Mouse (Mus musculus): ENCODE measurements around the gene Cops4. TPM values are rescaled to one million over a fixed set of nuclear protein-coding genes. Genes with fewer than 3 reads are reported as not detected.

Gene Cops4
- polyA plus RNA-seq, 1 experiment from 2014 or later: 196 TPM

DNA sequence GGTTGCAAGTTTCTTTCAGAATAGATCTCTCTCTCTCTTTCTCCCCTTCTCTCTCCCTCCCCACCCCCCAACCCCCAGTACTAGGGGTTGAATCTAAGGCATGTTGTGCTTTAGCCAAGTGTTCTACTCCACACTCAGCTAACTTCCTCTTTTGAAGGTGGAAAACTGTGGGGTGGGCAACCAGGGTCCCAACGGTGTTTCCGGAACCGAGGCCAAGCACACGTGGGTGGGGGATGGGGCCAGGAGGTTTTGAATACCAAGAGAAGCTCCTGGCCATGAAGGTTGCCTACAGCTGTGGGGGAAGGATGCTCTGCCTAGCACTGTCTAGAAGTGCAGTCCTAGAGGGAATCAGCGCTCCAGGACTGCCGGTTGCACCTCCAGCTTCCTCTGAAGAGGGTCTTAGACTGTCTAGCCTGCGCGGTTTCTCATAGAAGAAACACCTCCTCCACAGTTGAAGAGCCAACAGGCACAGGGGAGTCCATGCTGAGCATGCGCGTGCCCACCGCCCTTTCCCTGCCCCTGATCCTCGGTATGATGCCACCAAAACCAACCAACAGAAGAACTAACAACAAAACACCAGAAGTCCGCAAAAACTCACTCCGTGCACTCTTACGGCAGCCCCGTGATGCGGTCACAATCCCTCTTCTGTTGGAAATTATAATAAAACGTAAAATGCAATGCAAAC lies 51.3 kb downstream of the Cops4 start:
- Histone ChIP-seq H3K36me3 (no peaks in the 10 kb centered on the region), H3K4me2 (no peak overlapping the region), H3K9me3 (no peaks in the 10 kb centered on the region), H3K27ac (no peak overlapping the region), H3K27me3 (no peaks in the 10 kb centered on the region), H3K9ac (no peak overlapping the region), H3K4me1 (replicated peaks) (no peaks in the 10 kb centered on the region), H3K4me3 (no peak overlapping the region)
- ATAC-seq (ENCODE audit: low FRiP score): no peak
- 76% methylated on average over 18 of the region's 18 CpGs for WGBS

DNA sequence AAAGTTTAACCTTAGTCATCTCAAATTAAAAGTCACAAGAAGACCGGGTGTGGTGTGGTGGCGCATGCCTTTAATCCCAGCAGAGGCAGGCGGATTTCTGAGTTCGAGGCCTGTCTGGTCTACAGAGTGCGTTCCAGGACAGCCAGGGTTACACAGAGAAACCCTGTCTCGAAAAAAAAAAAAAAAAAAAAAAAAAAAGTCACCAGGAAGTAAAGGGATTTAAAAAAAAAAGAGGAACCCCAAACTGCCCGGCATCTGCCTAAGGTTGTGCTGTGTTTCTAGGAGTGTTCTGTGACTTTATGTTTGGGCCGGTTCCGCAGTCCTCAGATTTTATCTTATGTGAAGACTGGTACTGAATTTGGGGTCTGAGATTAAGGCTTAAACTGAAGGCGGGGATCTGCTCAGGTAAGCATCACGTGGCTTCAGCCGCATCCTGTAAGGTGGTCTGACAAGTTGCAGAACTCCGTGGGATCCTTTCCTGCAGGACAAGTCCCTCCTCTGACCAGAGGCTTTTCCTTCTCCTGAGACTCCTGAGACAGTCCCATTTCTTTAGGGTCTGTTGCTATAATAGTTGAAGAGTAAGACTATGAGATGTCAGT lies 52.0 kb downstream of the Cops4 start:
- H3K27ac ChIP-seq: no peak overlapping the region
- H3K36me3 ChIP-seq: no peaks in the 10 kb centered on the region
- no peaks in the 10 kb centered on the region for H3K4me1 ChIP-seq (replicated peaks)
- no peaks in the 10 kb centered on the region for H3K27me3 ChIP-seq
- no peak overlapping the region for H3K4me2 ChIP-seq
- no peak overlapping the region for H3K4me3 ChIP-seq
- ATAC-seq (ENCODE audit: low FRiP score): no peak
- H3K9ac ChIP-seq: no peak overlapping the region
- no peaks in the 10 kb centered on the region for H3K9me3 ChIP-seq
- 79% methylated on average over 13 of the region's 13 CpGs for WGBS

DNA sequence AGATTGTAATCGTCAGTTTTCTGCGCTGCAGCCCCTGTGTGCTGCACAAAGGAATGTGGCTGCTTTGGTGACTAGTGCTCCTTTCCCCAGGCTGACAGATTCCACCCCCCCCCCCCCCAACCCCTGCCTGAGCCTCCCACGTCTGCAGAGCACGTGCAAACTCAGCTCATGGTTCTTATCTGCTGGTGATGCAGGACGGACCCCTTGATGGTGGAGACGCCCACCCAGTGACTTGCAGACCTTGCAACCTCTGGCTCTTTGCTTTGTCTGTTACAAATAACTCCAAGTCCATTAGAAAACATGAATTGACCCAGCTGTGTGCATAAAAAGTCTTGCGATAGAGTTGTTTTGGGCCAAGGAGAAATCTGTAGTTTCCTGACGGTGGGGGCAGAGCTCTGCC lies 52.6 kb downstream of the Cops4 start:
- H3K4me2 ChIP-seq: no peak overlapping the region
- H3K9ac ChIP-seq: no peak overlapping the region
- no peak overlapping the region for H3K27ac ChIP-seq
- H3K4me3 ChIP-seq: no peak overlapping the region
- no peaks in the 10 kb centered on the region for H3K9me3 ChIP-seq
- no peaks in the 10 kb centered on the region for H3K36me3 ChIP-seq
- 33% methylated on average over 8 of the region's 8 CpGs for WGBS
- no peak for ATAC-seq (ENCODE audit: low FRiP score)
- no peaks in the 10 kb centered on the region for H3K27me3 ChIP-seq
- no peaks in the 10 kb centered on the region for H3K4me1 ChIP-seq (replicated peaks)

DNA sequence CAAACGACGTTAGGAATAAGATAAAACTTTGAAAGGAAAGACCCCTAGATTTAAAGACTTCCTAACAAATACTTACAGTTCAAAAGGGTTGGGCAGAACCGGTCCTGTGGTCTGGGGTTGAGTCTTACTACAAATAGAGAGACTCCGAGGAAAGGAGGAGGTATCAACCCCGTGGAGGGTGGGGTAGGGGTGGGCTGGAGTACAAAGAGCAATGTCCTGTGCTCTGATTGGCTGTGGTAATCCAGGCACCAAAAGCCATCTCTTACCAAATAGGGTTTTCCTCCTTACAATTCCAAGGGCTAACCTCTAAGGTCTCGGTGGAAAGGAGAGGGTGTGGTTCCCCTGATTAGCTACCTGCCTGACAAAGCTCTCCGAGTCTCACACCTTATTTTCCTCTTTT lies 54.0 kb downstream of the Cops4 start, which contains the start of gene Plac8:
TSS of gene Plac8 (minus strand) at position 177 of the 400 bp plus-strand sequence.
- Histone ChIP-seq H3K9me3 (no peaks in the 10 kb centered on the region), H3K4me3 (no peak within 1 kb of the TSS), H3K4me1 (replicated peaks) (no peaks in the 10 kb centered on the region), H3K4me2 (no peak within 1 kb of the TSS), H3K27ac (no peak within 1 kb of the TSS), H3K27me3 (no peaks in the 10 kb centered on the region), H3K9ac (no peak within 1 kb of the TSS), H3K36me3 (no peaks in the 10 kb centered on the region)
- no peak for ATAC-seq (ENCODE audit: low FRiP score)
- 40% methylated on average over 7 of the region's 7 CpGs for WGBS

DNA sequence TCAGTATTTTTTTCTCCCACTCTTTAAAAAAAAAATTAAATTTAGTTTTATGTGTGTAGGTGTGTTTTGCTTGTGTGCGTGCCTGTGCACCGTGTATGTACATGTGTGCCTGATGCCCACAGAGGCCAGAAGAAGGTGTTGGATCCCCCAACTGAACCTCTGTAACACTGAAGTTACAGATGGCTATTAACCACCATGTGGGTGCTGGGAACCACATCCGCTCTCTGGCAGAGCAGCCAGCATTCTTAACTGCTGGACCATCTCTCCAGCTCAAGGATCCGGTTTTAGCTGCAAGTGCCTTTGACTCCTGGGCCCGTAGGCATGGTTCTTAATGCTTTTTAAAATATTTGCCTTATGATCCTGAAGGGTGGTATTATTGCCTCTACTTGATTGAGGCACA lies 55.1 kb downstream of the Cops4 start:
- no peaks in the 10 kb centered on the region for H3K4me1 ChIP-seq (replicated peaks)
- H3K27ac ChIP-seq: no peak overlapping the region
- no peak overlapping the region for H3K9ac ChIP-seq
- no peaks in the 10 kb centered on the region for H3K9me3 ChIP-seq
- 92% methylated on average over 5 of the region's 5 CpGs for WGBS
- H3K4me3 ChIP-seq: no peak overlapping the region
- no peaks in the 10 kb centered on the region for H3K27me3 ChIP-seq
- H3K36me3 ChIP-seq: no peaks in the 10 kb centered on the region
- H3K4me2 ChIP-seq: no peak overlapping the region
- ATAC-seq (ENCODE audit: low FRiP score): no peak

DNA sequence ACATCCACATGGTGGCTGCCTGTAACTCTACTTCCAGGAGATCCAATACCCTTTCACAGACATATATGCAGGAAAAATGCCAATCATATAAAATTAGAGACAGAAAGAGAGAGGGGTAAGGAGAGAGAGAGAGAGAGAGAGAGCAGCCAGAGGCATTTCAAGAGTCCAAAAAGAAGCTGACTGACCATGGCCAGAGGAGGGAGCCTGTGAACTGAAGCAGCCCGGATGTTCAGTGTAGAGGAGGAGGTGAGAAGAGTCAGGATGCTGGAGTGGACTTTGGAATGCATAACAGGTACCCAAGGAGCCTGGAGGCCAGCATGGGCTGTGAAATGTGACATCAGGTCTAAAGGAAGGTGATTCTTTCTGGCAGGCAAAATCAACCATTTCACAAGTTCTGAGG lies 56.7 kb downstream of the Cops4 start:
- H3K27ac ChIP-seq: no peak overlapping the region
- 57% methylated on average over 1 of the region's 1 CpGs for WGBS
- no peaks in the 10 kb centered on the region for H3K36me3 ChIP-seq
- H3K27me3 ChIP-seq: no peaks in the 10 kb centered on the region
- no peak for ATAC-seq (ENCODE audit: low FRiP score)
- H3K9ac ChIP-seq: no peak overlapping the region
- no peaks in the 10 kb centered on the region for H3K9me3 ChIP-seq
- H3K4me2 ChIP-seq: no peak overlapping the region
- no peak overlapping the region for H3K4me3 ChIP-seq
- H3K4me1 ChIP-seq (replicated peaks): no peaks in the 10 kb centered on the region

DNA sequence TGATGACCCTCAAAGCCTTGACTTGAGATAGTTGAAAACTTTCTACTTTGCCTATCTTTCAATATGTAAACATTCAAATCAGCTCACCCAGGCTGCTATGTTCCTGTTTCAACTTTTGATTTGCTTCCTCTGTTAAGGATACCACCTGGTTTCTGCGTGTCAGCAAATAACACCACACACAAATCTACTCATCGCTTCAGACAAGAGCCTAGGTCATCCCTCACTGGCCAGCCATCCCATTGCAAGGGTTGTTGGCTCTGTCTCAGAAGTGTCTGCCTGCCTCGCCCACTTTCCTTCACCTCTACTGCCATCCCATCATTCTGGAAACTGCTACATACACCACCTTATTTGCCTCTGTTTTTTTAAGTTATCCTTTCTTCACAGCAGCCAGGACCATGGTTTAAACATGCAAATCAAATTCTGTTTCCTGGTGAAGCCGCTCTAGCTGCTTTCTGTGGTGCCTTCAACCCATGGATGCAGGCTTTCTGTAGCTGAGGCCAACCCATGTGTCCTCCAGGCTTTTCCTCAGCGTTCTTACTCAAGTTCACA lies 60.8 kb downstream of the Cops4 start:
- WGBS: 90% methylated on average over 5 of the region's 5 CpGs
- Histone ChIP-seq H3K36me3 (no peaks in the 10 kb centered on the region), H3K9ac (no peak overlapping the region), H3K9me3 (no peaks in the 10 kb centered on the region), H3K27me3 (no peaks in the 10 kb centered on the region), H3K4me2 (no peak overlapping the region), H3K4me1 (replicated peaks) (no peaks in the 10 kb centered on the region), H3K27ac (no peak overlapping the region), H3K4me3 (no peak overlapping the region)
- no peak for ATAC-seq (ENCODE audit: low FRiP score)

DNA sequence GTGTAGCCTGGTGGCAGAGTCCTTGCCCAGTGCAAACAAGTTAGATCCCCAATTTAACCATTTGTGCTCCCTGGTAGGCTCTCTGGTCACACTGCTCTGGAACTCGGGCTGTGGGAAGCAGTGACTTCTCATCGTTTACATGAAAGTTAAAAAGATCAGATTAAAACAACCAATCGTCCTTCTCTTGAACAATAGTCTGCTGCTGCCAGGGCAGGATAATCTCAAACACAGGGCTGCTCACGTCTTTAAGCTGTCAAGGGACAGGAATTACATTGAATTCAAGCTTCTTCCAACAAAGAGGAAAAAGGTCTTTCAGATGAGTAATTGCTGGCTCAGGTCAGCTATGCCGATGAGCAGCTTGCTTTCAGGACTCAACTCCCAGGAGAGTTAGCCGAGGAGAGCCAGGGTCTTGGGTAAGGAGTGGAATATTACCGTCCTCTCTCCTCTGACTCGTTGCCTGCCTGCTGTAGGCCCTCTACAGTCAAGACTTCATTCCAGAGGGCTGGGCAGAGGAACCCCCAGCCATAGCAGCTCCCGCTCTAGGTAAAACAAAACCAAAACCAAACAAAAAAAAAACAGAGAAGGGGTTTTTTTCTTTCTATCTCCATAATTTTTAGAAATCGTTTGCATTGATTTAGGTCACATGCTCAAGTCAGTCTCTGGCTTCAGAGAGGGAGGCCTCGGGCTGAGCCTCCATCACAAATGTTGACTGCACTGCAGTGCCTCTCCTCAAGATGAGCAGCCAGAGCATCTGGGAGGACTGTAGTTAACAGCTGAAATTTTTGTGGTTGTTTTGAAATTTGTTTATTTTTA lies 63.7 kb downstream of the Cops4 start:
- no peak for ATAC-seq (ENCODE audit: low FRiP score)
- Histone ChIP-seq H3K9me3 (no peaks in the 10 kb centered on the region), H3K36me3 (no peaks in the 10 kb centered on the region)

DNA sequence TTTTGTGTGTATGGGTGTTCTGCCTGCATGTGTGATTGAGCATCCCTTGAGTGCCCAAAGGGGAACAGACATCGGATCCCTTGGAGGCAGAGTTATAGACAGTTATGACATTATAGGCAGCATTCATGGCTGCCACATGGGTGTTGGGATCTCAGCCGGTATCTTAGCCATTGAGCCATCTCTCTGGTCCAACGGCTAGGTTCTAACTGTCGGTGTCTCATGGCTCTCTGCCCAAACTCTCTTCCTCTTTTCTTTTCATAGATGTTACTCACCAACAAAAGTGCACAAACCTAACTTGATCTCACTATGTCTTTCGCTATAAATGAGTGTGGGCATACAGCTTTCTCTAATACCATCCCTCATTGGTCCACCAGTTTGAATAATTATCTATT lies 64.3 kb downstream of the Cops4 start:
- WGBS: 94% methylated on average over 5 of the region's 5 CpGs
- ATAC-seq (ENCODE audit: low FRiP score): no peak
- Histone ChIP-seq H3K36me3 (no peaks in the 10 kb centered on the region), H3K9ac (no peak overlapping the region), H3K27me3 (no peaks in the 10 kb centered on the region), H3K4me2 (no peak overlapping the region), H3K4me3 (no peak overlapping the region), H3K4me1 (replicated peaks) (no peaks in the 10 kb centered on the region), H3K27ac (no peak overlapping the region), H3K9me3 (no peaks in the 10 kb centered on the region)

More for the DNA sequence above, 63.7 kb downstream of the Cops4 start:
- Histone ChIP-seq H3K27ac (no peak overlapping the region), H3K4me3 (no peak overlapping the region), H3K4me2 (no peak overlapping the region), H3K4me1 (replicated peaks) (no peaks in the 10 kb centered on the region), H3K27me3 (no peaks in the 10 kb centered on the region), H3K9ac (no peak overlapping the region)
- 76% methylated on average over 11 of the region's 11 CpGs for WGBS

DNA sequence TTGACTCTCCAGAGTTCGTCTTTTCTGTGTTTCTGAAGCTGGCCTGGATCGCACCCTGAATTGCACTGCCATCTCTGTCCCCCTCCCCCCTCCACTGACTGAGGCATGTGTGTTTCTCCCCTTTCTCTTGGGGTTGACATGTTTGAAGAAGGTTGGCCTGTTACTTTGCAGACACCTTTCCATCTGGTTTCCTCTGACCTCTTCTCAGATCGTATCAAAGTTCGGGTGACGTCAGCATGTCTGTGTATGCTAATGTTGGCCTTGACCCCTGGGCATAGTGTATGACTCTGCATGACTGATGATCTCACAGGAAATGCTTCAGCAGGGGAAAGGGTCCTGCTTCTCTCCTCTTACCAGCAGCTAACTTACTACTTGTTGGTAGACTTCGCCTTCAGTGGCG lies 65.0 kb downstream of the Cops4 start:
- H3K36me3 ChIP-seq: no peaks in the 10 kb centered on the region
- no peak overlapping the region for H3K27ac ChIP-seq
- H3K9ac ChIP-seq: no peak overlapping the region
- H3K27me3 ChIP-seq: no peaks in the 10 kb centered on the region
- no peaks in the 10 kb centered on the region for H3K9me3 ChIP-seq
- H3K4me1 ChIP-seq (replicated peaks): no peaks in the 10 kb centered on the region
- 88% methylated on average over 7 of the region's 7 CpGs for WGBS
- no peak for ATAC-seq (ENCODE audit: low FRiP score)
- H3K4me3 ChIP-seq: no peak overlapping the region
- no peak overlapping the region for H3K4me2 ChIP-seq

DNA sequence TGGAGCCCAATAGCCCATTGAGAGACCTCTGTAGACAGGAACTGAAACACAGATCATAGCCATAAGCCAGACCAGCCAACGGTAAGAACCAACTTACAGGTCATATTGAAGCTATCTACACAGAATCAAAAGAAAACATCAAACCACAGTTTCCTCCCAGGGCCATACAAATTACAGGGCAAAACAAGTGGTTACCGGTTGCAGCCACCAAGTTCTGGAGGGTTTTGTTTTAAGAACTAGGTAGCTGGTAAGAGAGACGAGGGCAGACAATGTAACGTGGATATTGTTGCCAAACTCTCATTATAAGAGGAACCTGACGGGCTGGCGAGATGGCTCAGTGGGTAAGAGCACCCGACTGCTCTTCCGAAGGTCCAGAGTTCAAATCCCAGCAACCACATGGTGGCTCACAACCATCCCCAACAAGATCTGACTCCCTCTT lies 67.1 kb downstream of the Cops4 start:
- Histone ChIP-seq H3K27ac (no peak overlapping the region), H3K4me2 (no peak overlapping the region), H3K36me3 (no peaks in the 10 kb centered on the region), H3K9me3 (no peaks in the 10 kb centered on the region), H3K9ac (no peak overlapping the region), H3K4me1 (replicated peaks) (no peaks in the 10 kb centered on the region), H3K27me3 (no peaks in the 10 kb centered on the region), H3K4me3 (no peak overlapping the region)
- no peak for ATAC-seq (ENCODE audit: low FRiP score)
- 92% methylated on average over 8 of the region's 8 CpGs for WGBS

DNA sequence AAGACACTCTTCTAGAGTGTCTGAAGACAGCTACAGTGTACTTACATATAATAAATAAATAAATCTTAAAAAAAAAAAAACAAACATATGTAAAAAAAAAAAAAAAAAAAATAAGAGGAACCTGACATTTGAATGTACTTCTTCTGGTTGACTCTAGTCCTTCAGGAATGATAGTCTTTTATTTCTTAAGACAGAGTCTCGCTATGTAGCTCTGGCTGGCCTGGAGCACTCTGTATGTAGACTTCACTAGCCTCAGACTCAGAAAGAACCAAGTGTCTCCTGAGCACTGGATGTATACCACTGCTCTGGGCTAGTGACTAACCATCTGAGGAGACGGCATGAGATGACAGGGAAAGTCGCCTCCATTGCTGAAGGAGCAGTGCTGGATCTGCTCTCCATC lies 67.5 kb downstream of the Cops4 start:
- H3K4me1 ChIP-seq (replicated peaks): no peaks in the 10 kb centered on the region
- no peak overlapping the region for H3K4me3 ChIP-seq
- H3K9me3 ChIP-seq: no peaks in the 10 kb centered on the region
- no peak for ATAC-seq (ENCODE audit: low FRiP score)
- no peaks in the 10 kb centered on the region for H3K36me3 ChIP-seq
- H3K27me3 ChIP-seq: no peaks in the 10 kb centered on the region
- no peak overlapping the region for H3K4me2 ChIP-seq
- no peak overlapping the region for H3K9ac ChIP-seq
- 93% methylated on average over 3 of the region's 3 CpGs for WGBS
- H3K27ac ChIP-seq: no peak overlapping the region
